ENCODE assay signal across 20 mouse cellular contexts in genomic region chr14:121958751-121959537, GRCm38 (mm10). TPM values are rescaled to one million over a fixed set of nuclear protein-coding genes. Genes with fewer than 3 reads are reported as not detected.
A peak's percentile ranks its signal among the peaks of the same experiment; 100 is the strongest.
DNase-seq lines count a peak whose midpoint lies in the region; ATAC-seq lines count a peak whose summit lies in the region.
"Had no signal": no experiment of that assay in that cellular context is flagged by ENCODE, and none has a peak within 500 bp of the region (broad histone marks: within the 10 kb centered on the region; RNA-seq: fewer than 3 reads in every experiment).

No protein-coding gene starts in this region.

- no peak overlapping the region for H3K27ac ChIP-seq in heart, embryonic 11.5 days (ENCODE audit: low read depth, low read length)
- no peak overlapping the region for H3K27ac ChIP-seq in midbrain, embryonic 15.5 days
- H3K27ac ChIP-seq in kidney, embryonic 15.5 days, result no peak overlapping the region
- H3K27ac ChIP-seq: embryonic facial prominence, embryonic 15.5 days; forebrain, embryonic 12.5 days; hindbrain, embryonic 14.5 days; neural tube, embryonic 12.5 days had no signal

- peaks cover 25% of the 10 kb centered on the region for H3K4me1 ChIP-seq in heart, embryonic 11.5 days (ENCODE audit: control insufficient read depth, insufficient read depth, low read length)
- H3K4me1 ChIP-seq in midbrain, embryonic 15.5 days, result peaks cover 5% of the 10 kb centered on the region; the same call in 1 of the 2 replicates
- H3K4me1 ChIP-seq in kidney, embryonic 15.5 days, result peaks cover 40% of the 10 kb centered on the region
- H3K4me1 ChIP-seq: embryonic facial prominence, embryonic 15.5 days; forebrain, embryonic 12.5 days; neural tube, embryonic 12.5 days had no signal

- DNase-seq in heart, adult 11 months, result peak; percentile 90
- peak; percentile 66 for DNase-seq in CD4-positive helper T cell, adult 2 months (ENCODE audit: low read depth, low spot score)
- peak; percentile 68 for DNase-seq in induced T-regulatory cell, adult 2 months (ENCODE audit: low read depth)
- DNase-seq in ovary, postnatal 36 days (ENCODE audit: low spot score), result no peak
- DNase-seq: embryo, embryonic 11 days; kidney, adult 8-10 months; left cerebral cortex, postnatal 4 days; lung, adult 18-20 months; midbrain, embryonic 14.5 days; right cerebral cortex, postnatal 14 days had no signal

- no peak overlapping the region for H3K4me3 ChIP-seq in heart, embryonic 11.5 days (ENCODE audit: low read depth, low read length)
- no peak overlapping the region for H3K4me3 ChIP-seq in midbrain, embryonic 15.5 days
- H3K4me3 ChIP-seq in kidney, embryonic 15.5 days (replicated peaks), result no peak overlapping the region
- H3K4me3 ChIP-seq: embryonic facial prominence, embryonic 15.5 days; forebrain, embryonic 12.5 days; neural tube, embryonic 12.5 days had no signal

- no peaks in the 10 kb centered on the region for H3K27me3 ChIP-seq in heart, embryonic 11.5 days (ENCODE audit: control insufficient read depth, insufficient read depth, low read length)
- no peaks in the 10 kb centered on the region for H3K27me3 ChIP-seq in midbrain, embryonic 15.5 days (replicated peaks)
- no peaks in the 10 kb centered on the region for H3K27me3 ChIP-seq in kidney, embryonic 15.5 days
- H3K27me3 ChIP-seq: embryonic facial prominence, embryonic 15.5 days; forebrain, embryonic 12.5 days; neural tube, embryonic 12.5 days had no signal

- H3K36me3 ChIP-seq in heart, embryonic 11.5 days (ENCODE audit: control insufficient read depth, insufficient read depth, low read length), result no peaks in the 10 kb centered on the region
- H3K36me3 ChIP-seq in midbrain, embryonic 15.5 days (replicated peaks), result no peaks in the 10 kb centered on the region
- peaks cover 10% of the 10 kb centered on the region for H3K36me3 ChIP-seq in kidney, embryonic 15.5 days
- H3K36me3 ChIP-seq: forebrain, embryonic 12.5 days; neural tube, embryonic 12.5 days had no signal

- H3K9ac ChIP-seq in heart, embryonic 11.5 days (ENCODE audit: low read depth, low read length), result no peak overlapping the region
- no peak overlapping the region for H3K9ac ChIP-seq in midbrain, embryonic 15.5 days
- no peak overlapping the region for H3K9ac ChIP-seq in kidney, embryonic 15.5 days
- H3K9ac ChIP-seq: embryonic facial prominence, embryonic 15.5 days; forebrain, embryonic 12.5 days; hindbrain, embryonic 14.5 days; neural tube, embryonic 12.5 days had no signal

- no peak for ATAC-seq in heart, embryonic 11.5 days (replicated peaks; ENCODE audit: insufficient number of reproducible peaks, low FRiP score, low TSS enrichment)
- ATAC-seq in monocyte, adult 5-6 weeks (replicated peaks; ENCODE audit: insufficient number of reproducible peaks, low FRiP score, low TSS enrichment, poor library complexity, severe bottlenecking), result peak; percentile 8; the same call in 1 of the 2 replicates
- no peak for ATAC-seq in midbrain, embryonic 15.5 days (replicated peaks)
- ATAC-seq in kidney, embryonic 15.5 days (replicated peaks; ENCODE audit: low FRiP score), result no peak

- 83% methylated on average over 10 of the region's 10 CpGs for WGBS in heart, embryonic 11.5 days (ENCODE audit: insufficient replicate concordance)
- 90% methylated on average over 10 of the region's 10 CpGs for whole genome bisulfite sequencing in midbrain, embryonic 15.5 days
- 24% methylated on average over 10 of the region's 10 CpGs for WGBS in kidney, embryonic 15.5 days

- no peaks in the 10 kb centered on the region for H3K9me3 ChIP-seq in heart, embryonic 11.5 days (replicated peaks; ENCODE audit: control insufficient read depth, low read length)
- no peaks in the 10 kb centered on the region for H3K9me3 ChIP-seq in midbrain, embryonic 15.5 days
- no peaks in the 10 kb centered on the region for H3K9me3 ChIP-seq in kidney, embryonic 15.5 days (replicated peaks)
- H3K9me3 ChIP-seq: embryonic facial prominence, embryonic 15.5 days; forebrain, embryonic 12.5 days; G1E; neural tube, embryonic 12.5 days had no signal

- no peak overlapping the region for H3K4me2 ChIP-seq in heart, embryonic 11.5 days
- H3K4me2 ChIP-seq in midbrain, embryonic 15.5 days, result no peak overlapping the region
- H3K4me2 ChIP-seq in kidney, embryonic 15.5 days, result no peak overlapping the region
- H3K4me2 ChIP-seq: embryonic facial prominence, embryonic 15.5 days; forebrain, embryonic 12.5 days; hindbrain, embryonic 14.5 days; neural tube, embryonic 12.5 days had no signal

RNA-seq across cellular contexts. Expression of gene Gpr183, which starts 6.1 kb away (rescaled TPM):
- 1.5 TPM in 2 replicates for polyA plus RNA-seq in heart, embryonic 11.5 days (2014; fragmentation: Nextera tagmentation; extraction: Ambion mirVana)
- total RNA-seq in monocyte, adult 5-6 weeks (2017), result 14.6 to 34.3 TPM (median 25.6 TPM) in 3 replicates
- polyA plus RNA-seq in midbrain, embryonic 15.5 days (2015; fragmentation: Nextera tagmentation; extraction: Ambion mirVana), result 1.0 and 1.1 TPM in 2 replicates
- polyA plus RNA-seq in kidney, embryonic 15.5 days (2015; fragmentation: Nextera tagmentation; extraction: Ambion mirVana), result 4.1 and 4.9 TPM in 2 replicates

RNA-seq across cellular contexts. Expression of gene Gpr18, which starts 43.4 kb away (rescaled TPM):
- 0.20 and 0.42 TPM in 2 replicates for polyA plus RNA-seq in heart, embryonic 11.5 days (2014; fragmentation: Nextera tagmentation; extraction: Ambion mirVana)
- 31.4 to 45.9 TPM (median 34.6 TPM) in 3 replicates for total RNA-seq in monocyte, adult 5-6 weeks (2017)
- 0.18 TPM in 1 of 2 replicates, not detected in the other for polyA plus RNA-seq in midbrain, embryonic 15.5 days (2015; fragmentation: Nextera tagmentation; extraction: Ambion mirVana)
- polyA plus RNA-seq in kidney, embryonic 15.5 days (2015; fragmentation: Nextera tagmentation; extraction: Ambion mirVana), result 0.30 and 0.39 TPM in 2 replicates
- total RNA-seq: layer of hippocampus, adult 18-20 months; left cerebral cortex, postnatal 4 days had no signal
- polyA plus RNA-seq: G1E; hindbrain, embryonic 14.5 days; midbrain, embryonic 14.5 days had no signal
